Mouse (Mus musculus) kidney, postnatal 0 days (tissue): ENCODE measurements around the gene Srms. TPM values are rescaled to one million over a fixed set of nuclear protein-coding genes. Genes with fewer than 3 reads are reported as not detected.

ENCODE experiments used
- ATAC-seq: fragments of 200-750 bp; cut with Nextera tagmentation; replicated peaks from 2 replicates; pipeline ENCODE4 v1.8.0; 2017; ENCODE audit warnings: low read depth, moderate number of reproducible peaks, moderate TSS enrichment, moderate library complexity; ENCODE audit not compliant: low FRiP score
- DNase-seq: peaks from one replicate; pipeline ENCODE4 v3.0.0-alpha.2; 2016; ENCODE audit warnings: low spot score
- H3K27ac ChIP-seq: fragments of 300-500 bp; sonication (generic); 2 replicates; pipeline ENCODE4 v1.5.1; 2014; ENCODE audit warnings: mild to moderate bottlenecking
- H3K27me3 ChIP-seq: fragments of 300-500 bp; sonication (generic); 2 replicates; pipeline ENCODE4 v1.6.1; 2014; ENCODE audit warnings: low read length, mixed read lengths; ENCODE audit not compliant: insufficient read depth
- H3K36me3 ChIP-seq: fragments of 300-500 bp; sonication (generic); 2 replicates; pipeline ENCODE4 v1.6.1; 2014; ENCODE audit warnings: low read length, mixed read lengths; ENCODE audit not compliant: insufficient read depth
- H3K4me1 ChIP-seq: fragments of 300-500 bp; sonication (generic); replicated peaks from 2 replicates; pipeline ENCODE4 v1.6.1; 2014; ENCODE audit warnings: antibody characterized with exemption, low read length, mixed read lengths; ENCODE audit not compliant: insufficient read depth
- H3K4me2 ChIP-seq: fragments of 300-500 bp; sonication (generic); 2 replicates; pipeline ENCODE4 v1.6.1; 2014; ENCODE audit warnings: mild to moderate bottlenecking, low read length, moderate library complexity, mixed read lengths
- H3K4me3 ChIP-seq: fragments of 300-500 bp; sonication (generic); replicated peaks from 2 replicates; pipeline ENCODE4 v1.5.1; 2014; ENCODE audit warnings: low read depth, low read length
- H3K9ac ChIP-seq: fragments of 300-500 bp; sonication (generic); 2 replicates; pipeline ENCODE4 v1.6.1; 2014; ENCODE audit warnings: low read depth, low read length
- H3K9me3 ChIP-seq: fragments of 300-500 bp; sonication (generic); replicated peaks from 2 replicates; pipeline ENCODE4 v1.6.1; 2016; ENCODE audit warnings: low read length, inconsistent platforms, mixed read lengths
- CTCF ChIP-seq: IDR thresholded peaks from 2 replicates; pipeline ENCODE4 v1.5.1; 2016; ENCODE audit warnings: antibody characterized with exemption, low read depth, mild to moderate bottlenecking, moderate library complexity
- WGBS: fragments of 180-500 bp; shearing (Covaris S2); extraction: QIAGEN DNeasy Blood & Tissue Kit; methylation state at CpG from one replicate; pipeline ENCODE4 v1.1.7; 2014; 5-methylcytosine and 5-hydroxymethylcytosine counted together
- polyA plus RNA-seq: library from polyadenylated mRNA; unstranded; fragments of >200 nt; fragmentation: Nextera tagmentation; extraction: Ambion mirVana; gene quantifications from 2 replicates; pipeline ENCODE4 v1.2.1, GENCODE M21; 2015

The Srms gene
- polyA plus RNA-seq, 1 experiment from 2014 or later = 0.14 TPM

DNA sequence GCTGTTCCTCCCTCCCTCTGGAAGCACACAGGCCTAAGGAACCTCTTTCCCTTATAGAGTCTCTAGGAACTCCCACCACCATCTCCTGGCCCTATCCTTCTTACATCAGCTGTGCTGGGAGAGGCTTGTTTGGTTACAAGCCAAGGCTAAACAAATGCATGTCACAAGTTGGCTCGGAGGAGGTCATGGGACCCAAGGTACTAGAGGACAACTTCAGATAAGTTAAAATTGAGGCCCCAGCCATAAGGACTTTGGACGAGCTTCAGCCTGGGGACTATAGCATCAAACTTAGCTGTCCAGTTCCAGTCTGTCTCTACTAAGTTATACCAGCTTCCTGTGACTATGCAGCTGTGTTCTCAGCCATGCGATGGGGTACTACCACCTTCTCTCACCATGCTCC, 14.1 kb upstream of the Srms start:
- Histone ChIP-seq H3K9me3 (no peaks in the 10 kb centered on the region), H3K9ac (no peak overlapping the region), H3K4me1 (no peaks in the 10 kb centered on the region), H3K4me2 (no peak overlapping the region), H3K4me3 (no peak overlapping the region), H3K36me3 (peaks cover 13% of the 10 kb centered on the region; the same call in 1 of the 2 replicates), H3K27ac (no peak overlapping the region), H3K27me3 (no peaks in the 10 kb centered on the region)
- DNase-seq (no peak), ATAC-seq (no peak)
- TF ChIP-seq CTCF = no peak
- 83% methylated on average over 3 of the region's 3 CpGs for WGBS

DNA sequence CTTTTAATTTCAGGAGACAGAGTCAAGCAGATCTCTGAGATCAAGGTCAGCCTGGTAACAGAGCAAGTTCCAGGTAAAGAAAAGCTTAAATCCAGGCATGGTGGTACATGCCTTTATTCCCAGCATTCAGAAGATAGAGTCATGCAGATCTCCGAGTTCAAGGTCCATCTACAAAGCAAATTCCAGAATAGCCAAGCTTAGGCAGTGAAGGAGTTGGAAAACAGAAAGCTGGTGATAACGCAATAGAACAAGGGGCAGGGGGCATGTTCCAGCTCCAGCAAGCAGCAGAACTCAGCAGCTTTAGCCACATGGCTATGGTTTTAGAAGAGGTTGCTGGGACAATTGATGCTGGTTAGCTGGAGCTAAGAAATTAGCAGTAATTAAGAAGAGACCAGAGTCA, 12.0 kb upstream of the Srms start:
- Histone ChIP-seq H3K27ac (no peak overlapping the region), H3K4me2 (no peak overlapping the region), H3K36me3 (0 out of 2 replicates have a peak, but pooled peaks cover 6% of the 10 kb centered on the region), H3K4me3 (no peak overlapping the region), H3K4me1 (peaks cover 5% of the 10 kb centered on the region), H3K9me3 (no peaks in the 10 kb centered on the region), H3K27me3 (no peaks in the 10 kb centered on the region), H3K9ac (no peak overlapping the region)
- 92% methylated on average over 2 of the region's 2 CpGs for WGBS
- no peak for DNase-seq
- ATAC-seq = no peak
- no peak for TF ChIP-seq CTCF

DNA sequence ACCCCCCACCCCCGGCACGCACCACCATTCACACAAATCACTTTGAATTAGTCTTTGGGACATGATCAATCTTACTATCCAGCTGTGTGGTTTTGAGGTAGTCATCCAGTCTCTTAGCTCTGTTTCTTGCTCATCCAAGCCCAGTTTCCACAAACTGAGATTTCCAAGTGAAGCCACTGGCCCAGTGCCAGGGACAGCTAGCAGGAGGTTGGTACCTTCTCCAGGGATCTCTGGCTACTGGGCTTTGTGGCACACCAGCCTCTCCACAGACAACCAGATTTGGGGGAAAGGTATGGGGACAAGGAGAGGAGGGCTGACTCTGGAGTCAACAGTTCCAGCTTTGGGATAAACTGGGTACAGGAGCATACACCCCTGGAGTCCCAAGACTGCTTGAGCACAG, 7.4 kb upstream of the Srms start:
- Histone ChIP-seq H3K4me3 (peak overlapping the region; percentile 3; the same call in 1 of the 2 replicates), H3K27ac (peak overlapping the region; percentile 32)
- no peak for ATAC-seq

DNA sequence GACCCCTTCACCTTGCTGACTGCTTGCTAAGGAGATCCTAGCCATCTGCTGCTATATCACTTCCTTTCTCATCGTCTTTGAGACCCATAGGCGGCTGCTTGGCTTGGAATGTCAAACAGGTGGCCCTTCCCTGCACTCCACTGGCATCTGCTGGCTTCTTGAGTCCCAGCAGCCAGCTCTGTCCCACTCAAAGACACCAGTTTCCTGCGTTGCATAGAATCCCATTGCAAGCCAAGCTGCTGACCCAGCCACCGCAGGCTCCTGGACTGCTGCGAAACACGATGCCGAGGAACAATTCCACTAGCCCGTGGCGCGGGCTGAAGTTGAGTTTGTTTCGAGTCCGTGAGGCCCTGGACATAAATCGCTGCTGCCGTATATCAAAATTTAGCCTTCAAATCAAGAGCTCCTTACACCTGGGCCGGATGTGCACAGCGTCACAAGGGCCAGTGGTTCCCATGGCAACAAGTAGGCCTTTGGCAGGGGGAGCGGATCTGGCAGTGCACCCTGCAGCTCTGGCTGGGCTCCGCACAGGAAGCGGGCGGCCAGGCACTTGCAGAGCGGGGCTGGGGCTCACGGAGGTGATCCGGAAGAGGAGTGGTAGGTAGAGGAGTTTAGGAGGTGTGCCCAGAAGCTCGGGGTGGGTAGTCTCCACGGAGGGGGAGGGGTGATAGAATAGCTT, 6.7 kb upstream of the Srms start, which contains the start of gene Fndc11:
Fndc11 (plus strand) TSS at position 476 of the 679 bp plus-strand sequence.
- 0 out of 2 replicates have a peak within 1 kb of the TSS, but pooled peaks have one; percentile 14 for H3K9ac ChIP-seq

More for the DNA sequence above, 7.4 kb upstream of the Srms start:
- DNase-seq = no peak
- Histone ChIP-seq H3K9me3 (no peaks in the 10 kb centered on the region), H3K36me3 (no peaks in the 10 kb centered on the region), H3K4me2 (peak overlapping the region; percentile 56), H3K27me3 (no peaks in the 10 kb centered on the region), H3K9ac (0 out of 2 replicates have a peak overlapping the region, but pooled peaks have one; percentile 14), H3K4me1 (peaks cover 6% of the 10 kb centered on the region)
- WGBS = 23% methylated on average over 2 of the region's 2 CpGs
- no peak for TF ChIP-seq CTCF

DNA sequence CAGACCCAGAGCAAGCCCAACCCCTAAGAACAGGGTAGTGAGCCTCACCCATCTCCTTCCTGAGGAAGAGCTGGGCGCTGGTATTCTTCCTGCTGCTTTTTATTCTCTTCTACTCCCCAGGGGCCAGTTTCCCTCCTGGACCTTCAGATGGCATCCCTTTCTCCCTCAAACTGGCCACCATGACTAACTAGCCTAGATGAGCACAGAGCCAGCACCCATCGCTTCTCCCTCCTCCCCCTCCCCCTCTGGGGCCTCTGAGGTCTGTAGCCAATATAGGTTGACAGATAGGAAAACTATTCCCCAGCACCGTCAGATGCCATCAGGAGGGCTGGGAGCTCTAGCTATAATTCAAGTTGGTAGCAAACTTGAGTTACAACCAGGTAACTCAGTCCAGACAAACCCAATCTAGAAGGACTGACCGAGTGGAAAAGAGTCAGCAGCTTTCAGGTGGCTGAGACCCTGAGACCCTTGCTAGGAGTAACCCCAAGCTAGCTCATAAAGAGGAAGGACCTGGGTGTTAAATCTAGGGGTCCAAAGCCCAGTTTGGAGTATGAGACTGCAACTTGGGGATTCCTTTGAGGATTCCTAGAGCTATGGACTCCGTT, 6.0 kb upstream of the Srms start:
- WGBS = 40% methylated on average over 5 of the region's 5 CpGs
- DNase-seq = no peak
- Histone ChIP-seq H3K4me1 (peaks cover 6% of the 10 kb centered on the region), H3K9ac (no peak overlapping the region), H3K9me3 (no peaks in the 10 kb centered on the region), H3K4me2 (no peak overlapping the region), H3K27me3 (no peaks in the 10 kb centered on the region), H3K4me3 (no peak overlapping the region), H3K36me3 (no peaks in the 10 kb centered on the region), H3K27ac (peak overlapping the region; percentile 32)
- no peak for TF ChIP-seq CTCF
- ATAC-seq = no peak

More for the DNA sequence above, 6.7 kb upstream of the Srms start, which contains the start of gene Fndc11:
- DNase-seq = peak; percentile 83
- H3K36me3 ChIP-seq = no peaks in the 10 kb centered on the region
- WGBS = 1% methylated on average over 25 of the region's 25 CpGs
- H3K4me1 ChIP-seq = peaks cover 6% of the 10 kb centered on the region
- peak within 1 kb of the TSS; percentile 3; the same call in 1 of the 2 replicates for H3K4me3 ChIP-seq
- peak within 1 kb of the TSS; percentile 56 for H3K4me2 ChIP-seq
- no peaks in the 10 kb centered on the region for H3K27me3 ChIP-seq
- ATAC-seq = peak; percentile 98
- no peaks in the 10 kb centered on the region for H3K9me3 ChIP-seq
- peak within 1 kb of the TSS; percentile 32 for H3K27ac ChIP-seq
- peak; percentile 52 for TF ChIP-seq CTCF

DNA sequence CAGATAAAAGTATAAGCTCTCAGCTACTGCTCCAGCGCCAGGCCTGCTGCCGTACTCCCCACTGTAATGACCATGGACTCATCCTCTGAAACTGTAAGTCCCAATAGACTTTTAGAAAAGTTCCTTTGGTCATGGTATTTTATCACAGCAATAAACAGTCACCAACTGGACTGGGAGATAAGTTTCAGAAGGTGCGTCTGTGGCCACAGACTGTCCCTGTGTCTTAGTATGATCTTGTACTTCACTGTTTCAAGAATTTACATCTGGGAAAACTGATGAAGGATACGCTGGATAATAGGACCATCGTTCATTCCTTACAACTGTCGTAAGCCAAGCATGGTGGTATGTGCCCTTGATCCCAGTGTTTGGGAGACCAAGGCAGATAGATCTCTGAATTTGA, 3.1 kb upstream of the Srms start:
- WGBS = 86% methylated on average over 6 of the region's 6 CpGs
- Histone ChIP-seq H3K4me2 (no peak overlapping the region), H3K36me3 (no peaks in the 10 kb centered on the region), H3K9me3 (no peaks in the 10 kb centered on the region), H3K9ac (no peak overlapping the region), H3K27me3 (peaks cover 10% of the 10 kb centered on the region; the same call in 1 of the 2 replicates), H3K4me3 (no peak overlapping the region), H3K4me1 (peaks cover 13% of the 10 kb centered on the region), H3K27ac (no peak overlapping the region)
- no peak for ATAC-seq
- no peak for DNase-seq
- no peak for TF ChIP-seq CTCF
